Mouse (Mus musculus) embryonic fibroblast, embryonic 13.5 days (primary cell): ENCODE measurements around the gene Gmds. TPM values are rescaled to one million over a fixed set of nuclear protein-coding genes. Genes with fewer than 3 reads are reported as not detected.

Experiments
- H3K27ac ChIP-seq: 2 replicates; pipeline ENCODE4 v1.5.1; 2012; ENCODE audit warnings: low read length, control low read depth, inconsistent platforms; ENCODE audit not compliant: insufficient read depth
- H3K4me1 ChIP-seq: 2 replicates; pipeline ENCODE4 v1.6.1; 2011; ENCODE audit warnings: low read length; ENCODE audit not compliant: control insufficient read depth, insufficient read depth
- H3K4me3 ChIP-seq: 2 replicates; pipeline ENCODE4 v1.5.1; 2011; ENCODE audit warnings: mild to moderate bottlenecking, control low read depth, low read length; ENCODE audit not compliant: insufficient read depth
- CTCF ChIP-seq: IDR thresholded peaks from 2 replicates; pipeline ENCODE4 v1.5.1; 2011; ENCODE audit warnings: mild to moderate bottlenecking, control low read depth, low read length, moderate library complexity, borderline replicate concordance; ENCODE audit not compliant: insufficient read depth
- POLR2A ChIP-seq: IDR thresholded peaks from 2 replicates; pipeline ENCODE4 v1.6.1; 2011; ENCODE audit warnings: low read depth, mild to moderate bottlenecking, control low read depth, low read length, moderate library complexity
- polyA plus RNA-seq: library from polyadenylated mRNA; stranded (reverse); fragments of >200 nt; gene quantifications from 2 replicates; pipeline ENCODE4 v1.2.4, GENCODE M21; 2011; ENCODE audit warnings: low read depth; ENCODE audit not compliant: missing spikeins, insufficient read length

The Gmds gene
- polyA plus RNA-seq, 1 experiment, result 19.1 TPM

DNA sequence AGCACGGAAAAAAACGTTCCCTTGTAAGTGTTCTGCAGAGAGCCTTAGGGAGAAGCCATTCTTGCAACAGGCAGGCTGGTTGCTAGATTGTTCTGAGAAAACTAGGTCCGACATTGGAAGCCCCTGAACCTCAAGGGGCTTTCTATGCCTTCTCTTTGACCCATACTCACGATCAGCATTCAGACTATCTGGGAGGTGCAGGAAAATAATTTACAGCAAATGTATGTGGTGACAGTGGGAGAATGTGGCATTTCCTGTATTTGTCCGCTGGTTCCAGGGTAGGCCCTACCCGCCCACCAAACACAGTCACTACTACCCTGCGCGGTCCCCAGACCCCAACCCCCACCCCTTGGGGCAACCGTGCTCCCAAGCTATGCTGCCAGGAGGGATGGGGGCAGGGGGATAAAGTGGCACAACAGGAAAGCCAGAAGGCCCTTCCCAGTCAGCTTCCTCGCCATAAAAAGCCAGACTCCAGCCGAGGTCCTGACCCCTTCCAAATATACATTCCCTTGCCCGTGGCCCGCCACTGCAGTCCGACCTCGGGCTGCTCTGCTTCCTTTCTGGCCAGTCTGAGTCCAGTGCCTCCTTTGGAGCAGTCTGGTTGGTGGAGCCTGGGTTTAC lies 523.0 kb downstream of the Gmds start:
- TF ChIP-seq POLR2A (no peak), CTCF (no peak)
- Histone ChIP-seq H3K27ac (peak overlapping the region; percentile 85), H3K4me3 (no peak overlapping the region), H3K4me1 (no peaks in the 10 kb centered on the region)

GRCm38 (mm10) chr13:31812701-31813100 lies 525.8 kb downstream of the Gmds start:
- TF ChIP-seq CTCF (no peak), POLR2A (0 out of 2 replicates have a peak, but pooled peaks have one; percentile 20)
- Histone ChIP-seq H3K4me3 (peak overlapping the region; percentile 29), H3K4me1 (no peaks in the 10 kb centered on the region), H3K27ac (peak overlapping the region; percentile 59)

DNA sequence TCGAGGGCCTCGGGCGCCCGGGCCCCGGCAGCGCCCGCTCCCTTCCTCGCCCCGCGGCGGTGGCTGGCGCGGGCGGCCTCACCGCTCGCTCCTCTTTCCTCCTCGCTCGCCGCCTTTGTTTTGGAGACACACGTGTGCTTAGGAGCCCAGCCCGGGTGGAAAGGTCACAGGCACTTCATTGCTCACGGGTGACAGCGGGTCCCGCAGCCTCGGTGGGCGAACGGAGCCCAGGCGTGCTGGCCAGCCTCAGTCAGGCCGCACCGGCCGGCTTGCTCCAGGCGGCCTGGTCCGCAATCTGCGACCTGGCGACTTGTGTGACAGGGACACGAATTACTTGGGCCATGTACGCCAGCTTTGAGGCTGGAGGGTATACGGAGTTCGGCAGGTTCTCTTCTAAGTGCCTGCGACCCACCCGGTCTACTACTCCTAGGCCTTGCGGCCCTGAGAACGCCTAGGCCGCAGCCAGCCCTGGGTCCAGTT lies 527.0 kb downstream of the Gmds start:
- H3K4me3 ChIP-seq, result peak overlapping the region; percentile 58
- no peak for TF ChIP-seq CTCF
- TF ChIP-seq POLR2A, result no peak
- H3K27ac ChIP-seq, result peak overlapping the region; percentile 19
- no peaks in the 10 kb centered on the region for H3K4me1 ChIP-seq

DNA sequence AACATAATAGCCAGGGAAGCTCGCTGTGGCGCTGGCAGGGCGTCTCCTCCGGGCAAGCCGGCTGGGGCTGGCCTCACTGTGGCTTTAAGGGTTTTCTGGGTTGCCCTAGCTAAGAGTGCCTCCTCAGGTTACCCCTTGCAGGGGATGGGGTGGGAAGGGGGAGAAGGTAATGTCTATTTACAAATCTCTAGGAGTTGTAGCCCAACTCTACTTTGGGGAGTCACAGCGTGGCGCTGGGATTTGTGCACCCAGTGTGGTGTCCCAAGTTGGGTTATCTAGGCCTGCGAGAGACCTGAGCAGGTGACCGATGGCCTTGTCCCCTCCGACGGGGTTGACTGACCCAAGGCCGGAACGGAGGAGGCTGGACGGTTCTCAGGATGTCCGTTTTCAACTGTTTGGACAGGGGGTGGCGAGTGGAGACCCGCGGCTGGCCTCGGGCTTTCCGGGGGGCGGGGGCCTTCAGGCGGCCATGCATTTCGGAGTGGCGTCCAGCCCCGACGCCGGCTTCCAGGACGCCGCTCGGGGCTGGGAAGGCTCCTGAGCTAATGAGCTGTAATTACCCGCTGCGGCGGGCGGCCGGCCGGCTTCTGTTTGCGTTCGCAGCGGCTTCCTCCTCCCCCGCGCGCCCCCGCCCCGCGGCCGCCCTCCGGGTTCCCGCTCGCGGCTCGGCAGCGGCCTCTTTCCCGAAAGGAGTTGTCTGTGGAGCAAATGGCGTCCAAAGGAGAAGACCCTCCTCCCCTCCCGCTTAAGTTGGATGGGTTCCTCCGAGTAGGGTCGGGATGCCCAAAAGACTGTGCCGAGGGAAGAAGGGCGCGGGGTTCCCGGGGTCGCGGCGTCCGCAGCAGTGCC lies 527.6 kb downstream of the Gmds start:
- H3K27ac ChIP-seq, result peak overlapping the region; percentile 63
- no peaks in the 10 kb centered on the region for H3K4me1 ChIP-seq
- TF ChIP-seq POLR2A (no peak), CTCF (no peak)
- peak overlapping the region; percentile 58 for H3K4me3 ChIP-seq

DNA sequence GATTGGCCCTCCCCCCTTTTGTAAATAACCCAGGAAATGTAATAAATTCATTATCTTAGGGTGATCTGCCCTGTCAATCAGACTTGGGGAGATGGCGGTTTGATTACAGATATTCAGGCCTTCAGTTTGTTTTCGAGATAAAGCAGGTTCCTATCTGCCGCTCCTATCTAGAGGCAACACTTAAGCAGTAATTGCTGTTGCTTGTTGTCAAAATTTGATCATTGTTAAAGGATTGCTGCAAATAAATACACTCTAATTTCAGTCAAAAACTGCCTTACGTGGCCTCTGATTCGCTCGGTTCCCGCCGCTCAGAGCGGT lies 528.2 kb downstream of the Gmds start:
- TF ChIP-seq CTCF (no peak), POLR2A (no peak)
- no peaks in the 10 kb centered on the region for H3K4me1 ChIP-seq
- H3K27ac ChIP-seq, result peak overlapping the region; percentile 63

DNA sequence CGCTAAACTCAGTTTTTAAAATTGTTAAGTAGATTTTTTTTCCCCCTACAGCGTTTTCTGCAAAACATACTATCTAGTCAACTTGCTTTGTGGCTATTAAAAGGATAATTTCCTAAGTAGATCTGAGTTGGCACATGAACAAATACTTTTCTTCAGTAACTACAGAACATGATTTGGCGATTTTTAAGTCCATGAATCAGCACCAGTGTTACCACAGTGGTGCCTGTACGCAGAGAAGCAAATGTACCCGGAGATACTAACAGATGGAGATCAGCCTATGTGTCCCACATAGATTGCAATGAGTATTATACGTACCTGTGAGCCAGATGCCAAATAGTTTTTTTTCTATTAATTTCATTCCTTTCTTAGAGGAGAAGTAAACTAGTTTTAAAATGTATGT lies 528.8 kb downstream of the Gmds start:
- no peak for TF ChIP-seq POLR2A
- TF ChIP-seq CTCF, result no peak
- H3K4me3 ChIP-seq, result peak overlapping the region; percentile 67
- H3K4me1 ChIP-seq, result no peaks in the 10 kb centered on the region
- H3K27ac ChIP-seq, result peak overlapping the region; percentile 60; the same call in 1 of the 2 replicates

More for the DNA sequence above, 528.2 kb downstream of the Gmds start:
- H3K4me3 ChIP-seq, result peak overlapping the region; percentile 58

DNA sequence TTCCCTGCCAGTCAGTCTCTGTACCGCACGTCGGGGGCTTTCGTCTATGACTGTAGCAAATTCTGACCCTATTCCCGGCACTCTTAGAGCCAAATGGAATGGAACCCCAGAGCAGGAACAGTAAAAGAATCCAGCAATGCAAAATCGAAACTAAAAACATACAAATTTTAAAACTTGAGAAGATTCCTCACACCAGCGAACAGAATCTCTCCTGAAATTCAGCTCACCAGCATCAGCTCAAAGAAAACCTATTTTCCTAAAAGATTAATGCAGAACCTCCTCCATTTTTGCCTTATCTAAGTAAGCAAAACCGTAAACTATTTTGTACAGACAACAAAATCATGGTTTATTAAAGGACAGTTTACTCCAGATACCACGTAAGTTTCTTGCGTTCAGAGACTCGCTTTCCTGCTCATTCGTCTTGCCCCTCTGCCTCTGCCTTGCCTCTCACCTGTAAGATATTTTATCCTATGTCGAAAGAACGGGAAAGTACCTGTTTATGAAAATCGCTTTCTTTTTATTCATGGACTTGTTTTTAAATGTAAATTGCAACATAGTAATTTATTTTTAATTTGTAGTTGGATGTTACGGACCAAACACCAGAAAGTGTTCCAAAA lies 529.6 kb downstream of the Gmds start:
- Histone ChIP-seq H3K4me3 (peak overlapping the region; percentile 80), H3K4me1 (no peaks in the 10 kb centered on the region), H3K27ac (peak overlapping the region; percentile 60)
- TF ChIP-seq CTCF (no peak), POLR2A (no peak)

DNA sequence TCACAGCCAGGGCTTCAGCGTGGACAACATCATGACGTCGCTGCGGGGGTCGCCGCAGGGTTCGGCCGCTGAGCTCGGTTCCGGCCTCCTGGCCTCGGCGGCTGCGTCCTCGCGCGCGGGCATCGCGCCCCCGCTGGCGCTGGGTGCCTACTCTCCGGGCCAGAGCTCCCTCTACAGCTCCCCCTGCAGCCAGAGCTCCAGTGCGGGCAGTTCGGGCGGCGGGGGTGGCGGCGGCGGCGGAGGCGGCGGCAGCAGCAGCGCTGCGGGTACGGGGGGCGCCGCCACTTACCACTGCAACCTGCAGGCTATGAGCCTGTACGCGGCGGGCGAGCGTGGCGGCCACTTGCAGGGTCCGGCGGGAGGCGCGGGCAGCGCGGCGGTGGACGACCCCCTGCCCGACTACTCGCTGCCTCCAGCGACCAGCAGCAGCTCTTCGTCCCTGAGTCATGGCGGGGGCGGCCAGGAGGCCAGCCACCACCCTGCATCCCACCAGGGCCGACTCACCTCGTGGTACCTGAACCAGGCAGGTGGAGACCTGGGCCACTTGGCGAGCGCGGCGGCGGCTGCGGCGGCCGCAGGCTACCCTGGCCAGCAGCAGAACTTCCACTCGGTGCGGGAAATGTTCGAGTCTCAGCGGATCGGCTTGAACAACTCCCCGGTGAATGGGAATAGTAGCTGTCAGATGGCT lies 530.3 kb downstream of the Gmds start:
- Histone ChIP-seq H3K4me3 (peak overlapping the region; percentile 80), H3K27ac (peak overlapping the region; percentile 95), H3K4me1 (no peaks in the 10 kb centered on the region)
- no peak for TF ChIP-seq POLR2A
- TF ChIP-seq CTCF, result no peak

- H3K4me1 ChIP-seq, result no peaks in the 10 kb centered on the region
- peak overlapping the region; percentile 80 for H3K4me3 ChIP-seq
- peak overlapping the region; percentile 95 for H3K27ac ChIP-seq
- no peak for TF ChIP-seq POLR2A
- TF ChIP-seq CTCF, result no peak
Measured at GRCm38 (mm10) chr13:31807736-31808115, 530.8 kb downstream of the Gmds start.
